In genomic region chr11:32286695-32287492, GRCm38 (mm10) we compare ENCODE assay signal across 8 mouse cellular contexts. TPM values are rescaled to one million over a fixed set of nuclear protein-coding genes. Genes with fewer than 3 reads are reported as not detected.
DNase-seq lines count a peak whose midpoint lies in the region; ATAC-seq and TF ChIP-seq lines count a peak whose summit lies in the region.
"Not testable (repeated sequence)": the region's sequence is repeated elsewhere in the genome, so short reads cannot be mapped to it uniquely, and the experiment has no call there.

TSS of gene Hbq1b (plus strand) at chr11:32286965.

- peak within 1 kb of the TSS; percentile 66 for H3K4me2 ChIP-seq in heart, embryonic 13.5 days
- H3K4me2 ChIP-seq in kidney, postnatal 0 days (ENCODE audit: low read length) = peak within 1 kb of the TSS; percentile 50

- H3K36me3 ChIP-seq in heart, embryonic 13.5 days; kidney, postnatal 0 days (ENCODE audit: insufficient read depth, low read length); liver, adult 2 months (ENCODE audit: control insufficient read depth, insufficient read depth, low read length): not testable (repeated sequence)

- peak within 1 kb of the TSS; percentile 46; the same call in 1 of the 2 replicates for H3K27ac ChIP-seq in heart, embryonic 13.5 days (replicated peaks)
- H3K27ac ChIP-seq in kidney, postnatal 0 days; liver, adult 2 months (replicated peaks; ENCODE audit: insufficient read depth, low read depth, low read length): not testable (repeated sequence)

- DNase-seq in B cell, adult 2 months = peak; percentile 82 to 83
- peak; percentile 65 for DNase-seq in brain, adult 2 months (ENCODE audit: low read depth, low spot score)
- DNase-seq in kidney, postnatal 0 days (ENCODE audit: low spot score) = peak; percentile 58
- DNase-seq in liver, adult 2 months (ENCODE audit: extremely low read depth, low read depth, low spot score) = not testable (repeated sequence)
- peak; percentile 65 to 75 for DNase-seq in spleen, postnatal 36 days (ENCODE audit: low spot score in 2 of 2)

- not testable (repeated sequence) for TF ChIP-seq POLR2A in liver, adult 2 months (IDR thresholded peaks at IDR 0.05; ENCODE audit: extremely low read depth, insufficient read depth, low read length)

- H3K9me3 ChIP-seq in heart, embryonic 13.5 days; kidney, postnatal 0 days (replicated peaks; ENCODE audit: low read length): not testable (repeated sequence)

- peak; percentile 82 for TF ChIP-seq CTCF in kidney, postnatal 0 days (IDR thresholded peaks at IDR 0.05; ENCODE audit: low read depth)
- peak; percentile 63 for TF ChIP-seq CTCF in liver, adult 2 months (IDR thresholded peaks at IDR 0.05; ENCODE audit: low read depth, low read length)

- peaks cover 30% of the 10 kb centered on the region for H3K27me3 ChIP-seq in heart, embryonic 13.5 days (replicated peaks)
- H3K27me3 ChIP-seq in kidney, postnatal 0 days (ENCODE audit: insufficient read depth, low read length); liver, adult 2 months (ENCODE audit: control insufficient read depth, insufficient read depth, low read length): not testable (repeated sequence)

- 19% methylated on average over 32 of the region's 33 CpGs for WGBS in heart, embryonic 13.5 days
- WGBS in kidney, postnatal 0 days = 18% methylated on average over 30 of the region's 33 CpGs
- WGBS in liver, adult 2 months = 20% methylated on average over 31 of the region's 33 CpGs

- peak; percentile 23 for ATAC-seq in erythroid progenitor cell, adult 5-6 weeks (replicated peaks; ENCODE audit: low FRiP score, poor library complexity, severe bottlenecking)
- ATAC-seq in heart, embryonic 13.5 days (ENCODE audit: extremely low read depth, insufficient number of reproducible peaks, low FRiP score, low TSS enrichment) = peak; percentile 28; the same call in 1 of the 2 replicates
- ATAC-seq in kidney, postnatal 0 days (replicated peaks; ENCODE audit: low FRiP score, low read depth) = not testable (repeated sequence)
- ATAC-seq in monocyte, adult 5-6 weeks (replicated peaks; ENCODE audit: insufficient number of reproducible peaks, low FRiP score, low TSS enrichment, poor library complexity, severe bottlenecking) = peak; percentile 74

- peak within 1 kb of the TSS; percentile 62; the same call in 1 of the 2 replicates for H3K9ac ChIP-seq in heart, embryonic 13.5 days
- not testable (repeated sequence) for H3K9ac ChIP-seq in kidney, postnatal 0 days (ENCODE audit: low read depth, low read length); liver, adult 2 months (ENCODE audit: low read depth, low read length)

- not testable (repeated sequence) for H3K4me1 ChIP-seq in heart, embryonic 13.5 days; kidney, postnatal 0 days (replicated peaks; ENCODE audit: insufficient read depth, low read length); liver, adult 2 months (ENCODE audit: control insufficient read depth, insufficient read depth, low read length)

- not testable (repeated sequence) for H3K79me2 ChIP-seq in liver, adult 2 months (ENCODE audit: control insufficient read depth, insufficient read depth, low read length)

- peak within 1 kb of the TSS; percentile 40 for H3K4me3 ChIP-seq in heart, embryonic 13.5 days
- H3K4me3 ChIP-seq in kidney, postnatal 0 days (replicated peaks; ENCODE audit: low read depth, low read length) = peak within 1 kb of the TSS; percentile 22
- H3K4me3 ChIP-seq in liver, adult 2 months (ENCODE audit: insufficient read depth, low read depth, low read length) = not testable (repeated sequence)

RNA-seq across cellular contexts. Expression of gene Hbq1b, which starts in this region (rescaled TPM):
- 247 and 301 TPM in 2 replicates for total RNA-seq in erythroid progenitor cell, adult 5-6 weeks (2015; ENCODE audit: low replicate concordance)
- total RNA-seq in erythroid progenitor cell, adult 5-6 weeks (2017; ENCODE audit: low replicate concordance) = 56.8 and 86.4 TPM in 2 replicates
- polyA plus RNA-seq in heart, embryonic 13.5 days (2015; fragmentation: Nextera tagmentation; extraction: Ambion mirVana) = 9.6 and 10.0 TPM in 2 replicates
- 0.87 and 0.92 TPM in 2 replicates for polyA plus RNA-seq in kidney, postnatal 0 days (2015; fragmentation: Nextera tagmentation; extraction: Ambion mirVana)
- not detected in 2 replicates for total RNA-seq in liver, adult 2 months (2014; rRNA removed)
- not detected in 2 replicates for polyA plus RNA-seq in liver, adult 2 months (2012; rRNA removed)
- total RNA-seq in monocyte, adult 5-6 weeks (2017) = 6.8 TPM in 1 of 3 replicates, not detected in the others

Comparison
In these comparisons a context has a peak if more than half of its experiments do, and no peak if none do; other contexts are left out.
1. Peak in DNase-seq, H3K4me3 ChIP-seq and H3K4me2 ChIP-seq in kidney, postnatal 0 days; RNA of the gene not detected or under 1 TPM.